Mouse (Mus musculus): ENCODE results near the gene Glipr2. TPM values are rescaled to one million over a fixed set of nuclear protein-coding genes. Genes with fewer than 3 reads are reported as not detected.

Glipr2 gene
- polyA plus RNA-seq, 1 experiment from 2014 or later, result 66.8 TPM

DNA sequence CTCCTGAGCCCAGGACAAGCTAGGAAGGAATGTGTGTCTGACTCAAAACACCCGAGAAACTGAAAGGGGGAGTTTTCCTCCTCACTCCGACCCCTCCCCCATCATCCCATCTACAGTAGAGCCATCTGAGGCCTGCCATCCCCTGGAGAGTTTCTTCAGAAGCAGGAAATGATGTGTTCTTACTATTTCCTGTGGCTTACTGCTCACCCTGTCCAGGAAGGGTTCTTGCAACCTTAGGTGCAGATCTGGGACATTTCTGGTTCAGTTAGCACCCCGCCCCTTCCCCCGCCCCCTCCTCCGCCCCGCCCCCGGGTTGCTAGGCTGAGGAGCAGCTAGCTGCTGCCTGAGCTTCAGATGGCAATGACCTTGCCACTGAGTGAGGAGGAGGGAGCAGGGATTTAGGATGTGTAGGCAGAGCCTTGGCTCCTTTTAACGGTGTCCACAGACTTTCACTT, 15.0 kb downstream of the Glipr2 start:
- H3K4me1 ChIP-seq, result peaks cover 31% of the 10 kb centered on the region
- no peaks in the 10 kb centered on the region for H3K36me3 ChIP-seq
- H3K9me3 ChIP-seq, result no peaks in the 10 kb centered on the region
- H3K9ac ChIP-seq, result no peak overlapping the region
- WGBS, result 1% methylated on average over 8 of the region's 8 CpGs
- no peak overlapping the region for H3K4me3 ChIP-seq
- H3K27me3 ChIP-seq, result no peaks in the 10 kb centered on the region
- H3K27ac ChIP-seq, result peak overlapping the region; percentile 85
- H3K4me2 ChIP-seq, result peak overlapping the region; percentile 30
- peak; percentile 78 for ATAC-seq (ENCODE audit: borderline replicate concordance, extremely low read depth, low FRiP score, low TSS enrichment)

DNA sequence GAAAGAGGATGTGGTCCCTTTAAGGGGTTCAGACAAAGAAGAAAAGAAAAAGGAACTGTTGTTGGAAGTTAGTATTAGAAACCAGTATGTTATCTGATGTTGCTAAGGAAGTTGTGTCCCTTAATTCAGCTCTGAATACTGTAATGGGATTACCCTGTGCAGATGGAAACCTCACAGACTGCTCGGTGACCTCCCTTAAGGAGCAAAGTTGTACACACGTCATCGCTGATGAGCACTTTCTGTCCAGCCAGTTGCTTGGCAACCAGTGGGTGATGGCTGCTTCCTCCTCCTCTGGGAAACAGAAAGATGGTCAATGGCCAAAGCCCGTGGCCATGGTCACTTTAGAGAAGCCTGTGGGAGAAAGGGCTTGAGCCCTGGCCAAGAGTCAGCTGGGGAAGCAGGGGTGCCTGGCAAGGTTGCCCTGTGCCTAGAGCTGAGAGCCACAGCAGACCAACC, 16.4 kb downstream of the Glipr2 start:
- Histone ChIP-seq H3K9me3 (no peaks in the 10 kb centered on the region), H3K4me3 (no peak overlapping the region), H3K36me3 (no peaks in the 10 kb centered on the region), H3K27ac (no peak overlapping the region), H3K9ac (no peak overlapping the region), H3K4me2 (no peak overlapping the region), H3K27me3 (no peaks in the 10 kb centered on the region), H3K4me1 (peaks cover 27% of the 10 kb centered on the region)
- 46% methylated on average over 4 of the region's 4 CpGs for WGBS
- no peak for ATAC-seq (ENCODE audit: borderline replicate concordance, extremely low read depth, low FRiP score, low TSS enrichment)

DNA sequence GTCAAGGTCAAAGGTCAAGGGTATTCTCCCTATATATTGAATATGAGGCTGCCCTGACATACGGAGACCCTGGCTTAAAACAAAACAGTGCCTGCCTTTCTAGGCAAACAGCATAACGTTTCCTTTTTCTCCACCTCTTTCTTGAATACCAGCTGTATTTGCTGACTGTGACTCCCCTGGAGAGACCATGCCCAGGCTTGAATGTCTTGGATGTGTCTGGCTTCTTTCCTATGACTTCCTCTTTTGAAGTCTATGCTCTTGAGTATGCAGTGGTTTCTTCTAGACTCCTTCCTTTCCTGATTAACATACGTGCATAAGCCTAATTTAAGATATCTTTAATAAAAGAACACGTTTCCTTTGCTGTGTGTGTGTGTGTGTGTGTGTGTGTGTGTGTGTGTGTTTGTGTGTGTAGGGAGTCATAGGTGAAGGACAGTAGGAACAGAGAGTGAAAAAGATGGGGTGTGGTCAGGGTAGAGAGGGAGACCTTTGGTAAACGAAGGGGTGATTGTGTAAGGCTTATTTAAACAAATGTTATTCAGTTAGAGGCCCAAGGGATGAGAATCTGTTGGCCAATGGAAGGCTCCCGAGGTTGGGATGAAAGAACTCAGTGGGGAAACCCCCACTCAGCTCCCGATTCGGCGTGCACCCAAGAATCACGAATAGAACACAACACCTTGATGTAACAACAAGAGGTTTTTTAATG, 17.9 kb downstream of the Glipr2 start:
- Histone ChIP-seq H3K36me3 (no peaks in the 10 kb centered on the region), H3K9me3 (no peaks in the 10 kb centered on the region), H3K4me3 (no peak overlapping the region), H3K27me3 (no peaks in the 10 kb centered on the region), H3K4me1 (peaks cover 34% of the 10 kb centered on the region), H3K9ac (no peak overlapping the region), H3K27ac (no peak overlapping the region), H3K4me2 (no peak overlapping the region)
- 66% methylated on average over 10 of the region's 10 CpGs for WGBS
- ATAC-seq (ENCODE audit: borderline replicate concordance, extremely low read depth, low FRiP score, low TSS enrichment), result no peak

DNA sequence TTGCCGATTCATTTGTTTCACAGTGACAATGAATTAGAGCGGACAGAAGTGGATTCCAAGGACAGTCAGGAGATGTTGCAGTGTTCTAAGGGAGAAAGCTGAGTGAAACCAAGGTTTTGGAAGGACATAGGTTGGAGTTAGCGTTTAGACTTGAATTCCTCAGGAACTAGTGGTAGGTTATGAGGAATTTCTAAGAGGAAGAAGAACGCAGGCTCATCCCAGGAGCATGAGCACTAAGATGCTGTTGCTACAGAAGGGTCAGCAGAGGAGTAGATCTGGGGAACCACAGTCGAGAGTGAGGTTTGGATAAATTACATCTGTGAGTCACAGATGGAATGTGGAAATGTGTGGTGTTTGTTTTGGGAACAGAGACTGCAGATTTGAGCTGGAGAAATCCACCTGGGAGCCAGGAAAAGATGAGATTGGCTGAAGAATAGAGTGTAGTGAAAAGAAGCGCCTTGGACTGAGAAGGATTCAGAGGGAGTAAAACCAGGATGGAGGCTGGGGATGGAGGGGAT, 19.1 kb downstream of the Glipr2 start:
- Histone ChIP-seq H3K9ac (no peak overlapping the region), H3K9me3 (no peaks in the 10 kb centered on the region), H3K27ac (no peak overlapping the region), H3K4me3 (no peak overlapping the region), H3K4me2 (no peak overlapping the region), H3K4me1 (peaks cover 34% of the 10 kb centered on the region), H3K27me3 (no peaks in the 10 kb centered on the region), H3K36me3 (no peaks in the 10 kb centered on the region)
- WGBS, result 69% methylated on average over 6 of the region's 6 CpGs
- ATAC-seq (ENCODE audit: borderline replicate concordance, extremely low read depth, low FRiP score, low TSS enrichment), result no peak

DNA sequence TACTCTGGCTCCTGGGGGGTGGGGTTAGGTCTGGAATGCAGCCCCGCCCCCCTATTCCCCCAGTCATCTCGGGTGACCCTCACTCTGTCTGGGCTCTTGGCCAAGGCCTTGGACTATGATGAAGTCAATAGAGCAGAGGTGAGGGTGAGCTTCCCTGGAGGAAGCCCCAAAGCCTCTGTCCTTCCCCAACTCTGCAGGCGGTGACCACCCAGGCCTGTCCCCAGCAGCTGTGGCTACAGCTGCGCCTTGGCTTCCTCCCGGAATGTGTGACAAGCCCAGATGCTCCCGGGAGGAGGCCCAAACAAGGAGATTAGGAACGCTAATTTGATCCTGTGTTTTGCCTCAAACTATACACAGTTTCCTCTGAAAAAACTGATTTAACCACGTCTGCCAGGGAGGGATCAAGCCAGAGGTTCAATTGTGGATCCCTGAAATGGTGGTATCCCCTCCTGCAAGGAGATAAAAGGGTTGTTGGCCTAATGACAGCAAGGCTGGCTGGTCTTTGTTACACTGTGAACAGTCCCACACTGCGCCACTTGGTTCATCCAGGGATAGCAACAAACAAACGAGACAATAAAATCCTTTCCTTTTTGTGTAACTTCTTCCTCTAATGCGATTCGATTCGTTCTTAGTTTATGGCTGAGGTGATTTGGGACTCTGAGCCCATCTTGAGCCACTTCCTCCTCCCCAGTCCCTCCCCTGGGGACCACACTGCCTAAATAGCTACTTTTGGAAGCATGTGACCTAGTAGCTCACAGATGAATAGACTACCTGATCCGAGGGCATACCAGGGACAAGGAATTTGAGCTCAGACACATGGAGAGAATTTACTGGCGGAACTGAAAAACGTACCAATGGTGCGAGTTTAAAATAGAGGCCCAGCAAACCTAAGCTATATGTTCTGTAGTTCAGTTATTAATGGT, 21.6 kb downstream of the Glipr2 start:
- peaks cover 22% of the 10 kb centered on the region for H3K4me1 ChIP-seq
- no peaks in the 10 kb centered on the region for H3K27me3 ChIP-seq
- ATAC-seq (ENCODE audit: borderline replicate concordance, extremely low read depth, low FRiP score, low TSS enrichment), result peak; percentile 87; the same call in 1 of the 2 replicates
- H3K4me2 ChIP-seq, result no peak overlapping the region
- H3K27ac ChIP-seq, result peak overlapping the region; percentile 81
- H3K9ac ChIP-seq, result no peak overlapping the region
- no peaks in the 10 kb centered on the region for H3K36me3 ChIP-seq
- WGBS, result 33% methylated on average over 17 of the region's 17 CpGs
- H3K4me3 ChIP-seq, result no peak overlapping the region
- H3K9me3 ChIP-seq, result no peaks in the 10 kb centered on the region

DNA sequence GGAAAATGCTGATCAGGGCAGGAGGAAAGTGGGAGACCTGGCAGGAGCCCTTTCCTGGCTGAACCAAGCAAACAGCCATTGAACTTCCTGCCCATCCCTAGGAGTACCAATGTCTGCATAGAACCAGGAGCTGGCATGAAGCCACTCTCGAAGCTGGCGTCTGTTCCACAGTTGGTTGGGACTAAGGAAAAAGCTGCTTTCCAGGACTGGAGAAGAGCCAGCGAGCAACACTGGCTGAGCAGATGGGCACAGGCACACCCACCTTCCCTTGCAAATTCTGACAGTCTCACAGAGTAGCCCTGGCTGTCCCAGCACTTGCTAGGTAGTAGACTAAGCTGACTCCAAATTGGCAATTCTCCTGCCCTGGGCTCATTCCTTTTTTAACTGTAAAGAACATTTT, 22.5 kb downstream of the Glipr2 start:
- Histone ChIP-seq H3K27me3 (no peaks in the 10 kb centered on the region), H3K27ac (no peak overlapping the region; the same call in 1 of the 2 replicates), H3K9ac (no peak overlapping the region), H3K4me2 (no peak overlapping the region), H3K36me3 (no peaks in the 10 kb centered on the region), H3K4me3 (no peak overlapping the region), H3K4me1 (peaks cover 22% of the 10 kb centered on the region), H3K9me3 (no peaks in the 10 kb centered on the region)
- no peak for ATAC-seq (ENCODE audit: borderline replicate concordance, extremely low read depth, low FRiP score, low TSS enrichment)
- 50% methylated on average over 3 of the region's 3 CpGs for WGBS

DNA sequence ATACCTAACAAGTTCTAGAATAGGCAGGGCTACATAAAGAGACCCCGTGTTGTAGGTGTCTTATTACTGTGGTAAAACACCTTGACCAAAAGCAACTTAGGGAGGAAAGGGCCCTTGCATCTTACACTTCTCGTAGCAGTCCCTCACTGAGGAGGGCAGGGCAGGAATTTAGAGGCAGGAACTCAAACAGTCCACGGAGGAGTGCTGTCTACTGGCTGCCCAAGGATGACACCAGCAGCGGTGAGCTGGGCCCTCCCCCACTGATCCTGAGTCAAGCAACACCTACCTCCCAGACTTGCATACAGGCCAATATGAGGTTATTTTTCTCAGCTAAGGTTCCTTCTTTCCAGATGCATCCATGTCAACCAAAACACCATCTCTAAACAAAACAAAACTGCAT, 23.0 kb downstream of the Glipr2 start:
- WGBS, result 76% methylated on average over 4 of the region's 4 CpGs
- ATAC-seq (ENCODE audit: borderline replicate concordance, extremely low read depth, low FRiP score, low TSS enrichment), result no peak
- Histone ChIP-seq H3K9me3 (no peaks in the 10 kb centered on the region), H3K27ac (no peak overlapping the region), H3K36me3 (no peaks in the 10 kb centered on the region), H3K4me1 (peaks cover 22% of the 10 kb centered on the region), H3K4me2 (no peak overlapping the region), H3K9ac (no peak overlapping the region), H3K4me3 (no peak overlapping the region), H3K27me3 (no peaks in the 10 kb centered on the region)

DNA sequence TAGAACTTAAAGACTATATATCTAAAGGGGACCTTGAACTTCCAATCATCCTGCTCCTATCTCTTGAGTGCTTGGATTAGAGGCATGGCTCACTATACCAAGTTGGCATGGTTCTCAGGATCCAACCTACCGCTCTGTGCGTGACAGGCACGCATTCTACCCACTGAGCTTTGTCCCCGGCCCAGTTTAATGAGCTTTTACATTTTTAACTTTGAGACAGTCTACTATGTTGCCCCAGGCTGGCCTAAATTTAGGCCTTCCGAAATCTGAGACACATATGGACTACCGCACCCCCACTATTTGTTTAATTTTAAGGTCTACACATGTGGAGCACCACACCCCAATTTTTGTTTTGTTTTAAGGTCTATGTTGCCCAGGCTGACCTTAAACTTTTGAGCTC, 23.6 kb downstream of the Glipr2 start:
- ATAC-seq (ENCODE audit: borderline replicate concordance, extremely low read depth, low FRiP score, low TSS enrichment), result no peak

DNA sequence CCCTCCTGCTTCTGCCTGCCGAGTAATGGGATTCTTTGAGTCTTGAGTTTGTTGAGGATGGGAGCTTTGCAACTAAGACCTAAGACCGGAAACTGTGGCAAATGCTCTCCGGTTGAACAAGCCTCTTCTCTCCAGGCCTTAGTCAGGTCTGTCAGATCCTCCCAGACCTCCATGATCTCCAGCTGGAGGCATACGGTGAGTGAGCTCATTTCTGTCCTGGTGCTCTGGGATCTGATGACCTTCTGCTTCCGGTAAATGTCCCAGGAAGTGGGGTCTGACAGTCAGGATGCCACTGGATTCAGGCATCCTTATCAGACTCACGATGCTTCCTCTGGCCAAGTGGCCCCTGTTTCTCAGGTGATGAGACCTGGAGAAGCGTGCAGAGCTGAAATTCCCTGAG, 24.1 kb downstream of the Glipr2 start:
- Histone ChIP-seq H3K4me1 (peaks cover 22% of the 10 kb centered on the region), H3K4me3 (no peak overlapping the region), H3K27me3 (no peaks in the 10 kb centered on the region), H3K9me3 (no peaks in the 10 kb centered on the region), H3K27ac (no peak overlapping the region), H3K36me3 (no peaks in the 10 kb centered on the region), H3K9ac (no peak overlapping the region), H3K4me2 (no peak overlapping the region)
- WGBS, result 81% methylated on average over 7 of the region's 7 CpGs
- ATAC-seq (ENCODE audit: borderline replicate concordance, extremely low read depth, low FRiP score, low TSS enrichment), result no peak

More for the DNA sequence above, 23.6 kb downstream of the Glipr2 start:
- no peaks in the 10 kb centered on the region for H3K9me3 ChIP-seq
- no peak overlapping the region for H3K4me3 ChIP-seq
- H3K4me1 ChIP-seq, result peaks cover 22% of the 10 kb centered on the region
- no peak overlapping the region for H3K27ac ChIP-seq
- H3K27me3 ChIP-seq, result no peaks in the 10 kb centered on the region
- no peak overlapping the region for H3K4me2 ChIP-seq
- no peak overlapping the region for H3K9ac ChIP-seq
- 94% methylated on average over 6 of the region's 6 CpGs for WGBS
- H3K36me3 ChIP-seq, result no peaks in the 10 kb centered on the region

DNA sequence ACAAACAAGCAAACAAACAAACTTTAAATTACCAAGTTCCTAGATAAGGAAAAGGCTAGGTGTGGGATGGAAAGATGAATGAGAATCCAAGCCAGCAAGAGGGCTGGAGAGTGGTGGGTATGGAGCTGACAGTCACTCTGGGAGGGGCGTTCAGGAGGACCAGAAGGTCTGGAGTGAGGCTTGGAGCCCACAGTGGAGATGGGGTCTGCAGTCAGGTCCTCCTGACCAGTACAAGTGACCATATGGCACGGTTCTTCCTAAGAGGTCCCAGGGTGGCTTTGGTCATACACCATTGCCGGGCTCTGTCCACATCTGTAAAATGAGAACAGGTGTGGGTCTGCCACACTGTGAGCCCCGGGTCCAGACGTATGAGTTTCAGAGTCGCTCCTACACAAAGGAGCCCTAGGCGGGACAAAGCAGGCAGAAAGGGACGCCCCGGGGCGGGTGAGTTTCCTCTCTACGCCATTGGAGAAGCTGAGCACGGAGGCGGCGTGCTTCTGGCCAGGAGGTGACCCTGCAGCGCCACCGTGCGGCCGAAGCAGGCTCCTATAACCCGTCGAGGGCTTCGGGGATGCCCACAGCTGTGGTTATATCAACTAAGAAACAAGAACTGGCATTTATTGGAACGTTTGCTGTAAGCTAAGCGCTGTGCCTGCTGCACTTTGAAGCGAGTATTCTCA, 25.0 kb downstream of the Glipr2 start:
- Histone ChIP-seq H3K4me3 (peak overlapping the region; percentile 39), H3K4me2 (peak overlapping the region; percentile 85), H3K4me1 (peaks cover 22% of the 10 kb centered on the region), H3K9me3 (no peaks in the 10 kb centered on the region), H3K9ac (peak overlapping the region; percentile 55), H3K36me3 (no peaks in the 10 kb centered on the region), H3K27ac (0 out of 2 replicates have a peak overlapping the region, but pooled peaks have one; percentile 33), H3K27me3 (no peaks in the 10 kb centered on the region)
- peak; percentile 88 for ATAC-seq (ENCODE audit: borderline replicate concordance, extremely low read depth, low FRiP score, low TSS enrichment)
- 1% methylated on average over 24 of the region's 24 CpGs for WGBS

DNA sequence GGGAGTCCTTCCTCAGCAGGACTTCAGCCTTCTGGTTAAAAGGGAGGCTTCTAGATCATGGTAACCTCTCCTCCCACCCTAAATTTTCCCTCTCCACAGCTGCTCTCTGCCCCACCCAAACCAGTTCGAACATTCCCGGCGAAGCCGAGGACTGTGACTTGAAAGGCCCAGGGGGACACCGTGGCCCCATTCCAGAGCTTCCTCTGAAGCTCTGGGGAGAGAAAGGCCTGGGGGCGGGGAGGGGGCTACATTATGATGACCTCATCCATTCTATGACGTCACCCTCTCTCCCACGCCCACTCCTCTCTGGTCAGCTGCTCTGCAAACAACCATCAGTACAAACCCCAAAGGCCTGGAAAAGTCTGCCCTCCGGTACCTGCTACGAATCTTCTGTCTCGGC, 26.0 kb downstream of the Glipr2 start, which contains the start of gene Ccin:
TSS of gene Ccin (plus strand) at position 303 of the 400 bp plus-strand sequence.
- H3K9ac ChIP-seq, result peak within 1 kb of the TSS; percentile 55
- 72% methylated on average over 11 of the region's 11 CpGs for WGBS
- ATAC-seq (ENCODE audit: borderline replicate concordance, extremely low read depth, low FRiP score, low TSS enrichment), result no peak
- H3K4me1 ChIP-seq, result peaks cover 22% of the 10 kb centered on the region
- peak within 1 kb of the TSS; percentile 39 for H3K4me3 ChIP-seq
- H3K27me3 ChIP-seq, result no peaks in the 10 kb centered on the region
- H3K9me3 ChIP-seq, result no peaks in the 10 kb centered on the region
- H3K4me2 ChIP-seq, result peak within 1 kb of the TSS; percentile 85
- 0 out of 2 replicates have a peak within 1 kb of the TSS, but pooled peaks have one; percentile 33 for H3K27ac ChIP-seq
- H3K36me3 ChIP-seq, result no peaks in the 10 kb centered on the region

Data from lung, embryonic 15.5 days (tissue).